Mouse (Mus musculus): ENCODE data around the gene Tfe3.
"Not testable (repeated sequence)": the region's sequence is repeated elsewhere in the genome, so short reads cannot be mapped to it uniquely, and the experiment has no call there.

Gene Tfe3

DNA sequence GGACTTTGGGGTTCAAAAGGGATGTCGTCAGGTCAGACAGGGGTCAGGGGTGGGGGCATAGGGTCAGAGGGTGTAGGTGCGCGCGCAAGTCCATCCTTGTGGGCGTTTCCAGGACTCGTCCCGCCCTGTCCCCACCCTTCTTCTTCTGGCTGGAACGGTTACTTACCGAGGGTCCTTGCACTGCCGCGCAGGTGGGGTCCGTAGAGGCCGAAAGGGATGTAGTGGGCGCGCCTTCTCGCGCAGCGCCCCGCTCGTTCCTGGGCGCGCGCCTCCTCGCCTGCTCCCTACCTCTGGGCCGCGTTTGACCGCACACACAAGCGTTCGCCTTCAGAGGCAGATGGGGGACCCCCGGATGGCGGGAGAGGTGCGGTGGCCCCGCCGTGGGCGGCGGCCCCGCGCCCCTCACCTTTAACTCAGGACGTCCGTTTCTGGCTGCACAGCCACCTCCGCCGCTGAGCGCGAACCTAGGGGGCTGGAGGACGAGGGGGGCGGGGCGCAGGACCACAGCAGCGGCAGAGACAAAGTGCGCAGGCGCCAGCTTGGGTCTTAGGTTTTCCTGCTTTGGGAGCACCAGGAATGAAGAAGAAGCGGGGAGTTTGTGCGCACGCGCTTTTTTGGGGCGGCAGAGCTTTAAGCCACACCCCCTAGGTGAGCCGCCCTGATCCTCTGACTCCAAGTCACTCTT, 11.8 kb upstream of the Tfe3 start, which contains the start of gene Ccdc120:
Gene Ccdc120, minus strand, starts transcription at position 474 of the 685 bp plus-strand sequence.
- intact Hi-C loops (cut with DNase I), result no loop called here

- intact Hi-C loops (cut with DNase I), result not testable (repeated sequence)
Measured at GRCm38 (mm10) chrX:7753627-7754026, 8.7 kb upstream of the Tfe3 start.

GRCm38 (mm10) chrX:7762921-7763197, 499 bp downstream of the Tfe3 start:
- intact Hi-C loops (cut with DNase I), result no loop called here

- intact Hi-C loops (cut with DNase I), result no loop called here
Measured at GRCm38 (mm10) chrX:7763631-7764393, 1.5 kb downstream of the Tfe3 start.

- intact Hi-C loops (cut with DNase I), result no loop called here
Measured at GRCm38 (mm10) chrX:7764657-7765280, 2.4 kb downstream of the Tfe3 start.

GRCm38 (mm10) chrX:7765281-7765670, 2.9 kb downstream of the Tfe3 start:
- intact Hi-C loops (cut with DNase I), result no loop called here

- intact Hi-C loops (cut with DNase I), result no loop called here
Measured at GRCm38 (mm10) chrX:7765764-7766163, 3.4 kb downstream of the Tfe3 start.

DNA sequence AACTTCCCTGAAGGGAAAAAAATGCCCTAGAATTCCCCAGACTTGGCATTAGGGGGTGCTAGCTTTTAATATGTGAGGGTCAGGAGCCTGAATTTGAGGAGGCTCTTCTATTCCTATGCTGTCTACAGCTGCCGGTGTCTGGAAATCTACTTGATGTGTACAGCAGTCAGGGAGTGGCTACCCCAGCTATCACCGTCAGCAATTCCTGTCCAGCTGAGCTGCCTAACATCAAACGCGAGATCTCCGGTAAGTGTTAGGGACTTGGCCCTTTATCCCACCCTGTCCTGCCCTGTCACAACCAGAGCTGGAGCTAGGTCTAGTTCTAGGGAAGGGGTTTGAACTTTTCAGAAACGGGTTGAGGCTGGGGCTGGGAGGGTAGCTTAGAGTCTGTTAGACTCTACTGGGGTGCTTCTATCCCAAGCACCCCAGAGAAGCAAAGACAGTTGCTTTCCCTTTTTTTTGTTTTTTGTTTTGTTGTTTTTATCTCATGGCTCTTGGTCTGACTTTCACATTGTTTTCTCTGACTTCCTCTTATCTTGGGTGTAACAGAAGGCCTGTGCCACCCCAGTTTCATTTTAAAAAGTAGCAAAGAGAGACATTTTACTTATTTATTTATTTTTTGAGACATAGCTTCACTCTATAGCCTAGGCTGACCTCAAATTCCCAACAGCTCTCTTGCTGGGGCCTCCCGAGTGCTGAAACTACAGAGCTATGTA, 7.1 kb downstream of the Tfe3 start:
- intact Hi-C loops (cut with DNase I), result no loop called here

DNA sequence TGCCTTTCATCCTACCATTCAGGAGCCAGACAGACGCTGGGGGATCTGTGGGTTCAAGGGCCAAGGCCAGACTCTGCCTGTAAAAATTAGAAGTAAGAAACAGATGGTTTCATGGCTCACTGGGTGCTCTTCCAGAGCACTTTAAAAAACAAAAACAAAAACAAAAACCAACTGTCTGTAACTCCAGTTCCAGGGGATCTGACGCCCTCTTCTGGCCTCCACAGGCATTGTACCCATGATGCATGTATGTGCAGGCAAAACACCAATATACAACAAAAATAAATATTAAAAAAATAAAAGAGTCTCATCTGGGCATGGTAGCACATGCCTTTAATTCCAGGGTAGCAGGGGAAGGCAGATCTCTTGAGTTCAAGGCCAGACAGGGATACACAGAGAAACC, 10.4 kb downstream of the Tfe3 start:
- intact Hi-C loops (cut with DNase I), result no loop called here

DNA sequence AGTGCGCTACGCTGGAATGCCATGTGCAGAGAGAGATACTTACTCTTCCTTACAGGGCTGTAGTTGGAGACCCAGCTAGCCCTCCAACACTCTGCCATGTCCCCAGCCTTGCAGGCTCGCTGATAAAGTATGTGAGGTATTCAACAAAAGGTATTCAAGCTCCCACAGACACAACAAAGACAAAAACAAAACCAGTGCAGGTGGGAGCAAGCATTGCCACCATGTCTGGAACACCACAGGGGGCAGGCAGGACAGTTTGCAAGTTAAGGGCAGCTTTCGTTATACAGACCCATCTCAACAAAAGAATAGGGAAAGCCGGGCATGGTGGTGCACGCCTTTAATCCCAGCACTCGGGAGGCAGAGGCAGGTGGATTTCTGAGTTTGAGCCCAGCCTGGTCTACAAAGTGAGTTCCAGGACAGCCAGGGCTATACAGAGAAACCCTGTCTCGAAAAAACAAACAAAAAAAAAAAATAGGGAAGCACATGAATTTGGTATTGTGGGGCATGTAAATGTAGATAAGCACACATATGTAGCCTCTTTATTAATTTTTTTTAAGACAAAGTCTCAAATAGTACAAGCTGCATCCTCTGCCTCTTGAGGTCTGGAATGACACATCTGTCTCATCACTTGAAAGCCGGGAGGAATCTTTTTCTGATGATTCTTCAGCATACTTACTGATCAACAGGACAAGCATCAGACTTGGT, 13.3 kb downstream of the Tfe3 start:
- intact Hi-C loops (cut with DNase I), result no loop called here

DNA sequence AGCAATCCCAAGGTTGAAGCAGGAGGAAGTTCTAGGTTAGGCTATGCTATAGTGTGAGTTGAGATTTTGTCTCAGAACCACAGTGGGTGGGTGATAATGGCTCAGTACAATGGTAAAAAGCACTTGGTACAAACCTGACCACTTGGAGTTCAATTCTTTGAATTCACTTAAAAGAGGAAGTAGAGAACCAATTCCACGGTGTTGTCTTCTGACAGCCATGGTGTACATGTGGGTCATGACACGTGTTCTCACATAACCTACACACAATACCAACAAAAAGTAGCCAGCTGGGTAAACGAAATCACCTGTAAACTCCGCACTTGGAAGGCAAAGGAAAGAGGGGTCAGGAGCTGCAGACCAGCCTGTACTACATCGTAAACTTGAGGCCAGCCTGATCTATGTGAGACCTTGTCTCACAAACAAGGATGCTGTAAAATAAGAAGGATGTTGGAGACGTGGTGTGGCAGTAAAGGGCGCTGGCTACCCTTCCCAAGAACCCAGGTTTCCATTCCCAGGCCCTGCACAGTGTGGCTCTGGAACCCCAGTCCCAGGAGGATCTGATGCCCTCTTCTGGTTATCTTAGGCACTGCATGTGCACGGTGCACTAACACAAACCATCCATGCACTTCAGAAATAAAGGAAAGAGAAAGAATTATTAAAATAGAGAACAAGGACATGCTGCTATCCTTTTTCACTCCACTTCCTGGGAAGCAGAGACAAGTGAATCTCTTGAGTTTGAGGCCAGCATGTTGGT, 14.1 kb downstream of the Tfe3 start:
- intact Hi-C loops (cut with DNase I), result no loop called here

DNA sequence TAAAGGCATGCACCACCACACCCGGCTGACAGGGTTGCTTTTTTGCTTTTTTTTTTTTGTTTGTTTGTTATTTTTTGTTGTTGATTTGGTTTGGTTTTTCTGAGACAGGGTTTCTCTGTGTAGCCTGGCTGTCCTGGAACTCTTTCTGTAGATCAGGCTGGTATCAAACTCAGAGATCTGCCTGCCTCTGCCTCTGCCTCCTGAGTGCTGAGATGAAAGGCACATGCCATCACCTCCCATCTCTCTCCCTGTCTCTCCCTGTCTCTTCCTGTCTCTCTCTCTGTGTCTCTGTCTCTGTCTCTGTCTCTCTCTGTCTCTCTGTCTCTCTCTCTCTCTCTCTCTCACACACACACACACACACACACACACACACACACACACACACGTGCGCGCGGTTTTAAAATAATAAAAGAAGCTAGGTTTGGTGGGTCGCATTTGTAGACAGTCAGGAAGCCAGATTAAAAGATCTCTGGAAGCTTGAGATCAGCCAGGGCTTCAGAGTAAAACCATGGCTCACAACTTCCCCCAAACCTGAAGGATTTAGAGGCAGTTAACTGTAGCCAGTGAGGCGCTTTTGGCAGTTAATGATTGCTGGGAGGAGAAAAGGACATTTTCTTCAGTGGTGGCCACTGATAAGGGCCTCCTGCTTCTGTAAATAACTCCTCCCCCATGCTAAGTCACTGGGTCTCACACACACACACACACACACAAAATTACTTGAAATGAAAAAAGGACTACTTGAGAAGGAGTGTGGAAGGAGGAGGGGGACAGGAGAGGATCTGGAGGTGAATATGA, 16.3 kb downstream of the Tfe3 start:
- intact Hi-C loops (cut with DNase I), result no loop called here

GRCm38 (mm10) chrX:7779294-7779693, 16.9 kb downstream of the Tfe3 start:
- intact Hi-C loops (cut with DNase I), result no loop called here

GRCm38 (mm10) chrX:7782603-7783092, 20.3 kb downstream of the Tfe3 start:
- intact Hi-C loops (cut with DNase I), result no loop called here

DNA sequence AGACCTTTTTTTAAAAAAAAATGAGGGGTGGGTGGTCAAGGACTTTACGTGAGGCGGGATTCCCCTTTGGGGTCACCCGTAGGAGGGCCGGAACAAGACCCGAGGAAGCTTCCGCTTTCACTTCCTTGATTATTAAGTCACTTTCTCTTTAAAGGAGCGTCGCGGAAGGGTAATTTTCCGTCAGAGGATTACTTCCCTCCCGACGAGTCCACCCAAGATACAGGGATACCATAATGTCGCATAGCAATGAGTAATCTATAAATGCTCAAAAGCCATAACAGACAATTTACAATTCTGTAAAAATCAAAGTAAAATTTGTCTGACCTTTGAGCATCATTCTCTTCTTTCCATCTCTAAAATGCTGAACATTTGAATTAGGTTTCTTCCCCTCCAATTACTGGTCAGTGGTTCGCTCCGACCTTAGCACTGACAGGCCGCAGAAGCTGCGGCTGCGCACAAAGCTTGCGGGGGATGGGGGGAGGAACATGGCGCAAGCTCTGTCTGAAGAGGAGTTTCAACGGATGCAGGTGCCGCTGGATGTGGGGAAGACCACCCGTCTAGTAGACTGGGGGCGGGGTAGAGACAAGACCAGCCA, 27.3 kb downstream of the Tfe3 start, which contains the start of gene Gripap1:
Gene Gripap1, plus strand, starts transcription at position 224 of the 595 bp plus-strand sequence.
- intact Hi-C loops (cut with DNase I), result no loop called here

GRCm38 (mm10) chrX:7790309-7790708, 27.9 kb downstream of the Tfe3 start:
- intact Hi-C loops (cut with DNase I), result no loop called here

- intact Hi-C loops (cut with DNase I), result no loop called here
Measured at GRCm38 (mm10) chrX:7793361-7793760, 31.0 kb downstream of the Tfe3 start.

DNA sequence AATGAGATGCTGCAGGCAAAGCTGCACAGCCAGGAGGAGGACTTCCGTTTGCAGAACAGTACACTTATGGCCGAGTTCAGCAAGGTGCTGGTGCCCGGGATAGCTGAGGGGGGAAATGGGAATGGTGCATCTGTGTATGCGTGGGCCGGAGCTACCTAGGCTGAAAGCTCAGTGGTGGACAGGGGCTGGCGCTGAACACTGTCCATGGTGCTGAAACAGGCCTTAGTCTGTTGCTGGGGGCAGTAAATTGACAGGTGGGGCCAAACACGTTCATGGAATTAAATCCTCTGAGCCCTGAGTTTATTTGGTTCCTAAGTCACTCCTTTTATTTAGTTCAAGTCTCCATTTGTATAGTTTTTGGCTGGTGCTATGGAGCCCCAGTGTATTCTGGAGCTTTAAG, 32.7 kb downstream of the Tfe3 start:
- intact Hi-C loops (cut with DNase I), result no loop called here

DNA sequence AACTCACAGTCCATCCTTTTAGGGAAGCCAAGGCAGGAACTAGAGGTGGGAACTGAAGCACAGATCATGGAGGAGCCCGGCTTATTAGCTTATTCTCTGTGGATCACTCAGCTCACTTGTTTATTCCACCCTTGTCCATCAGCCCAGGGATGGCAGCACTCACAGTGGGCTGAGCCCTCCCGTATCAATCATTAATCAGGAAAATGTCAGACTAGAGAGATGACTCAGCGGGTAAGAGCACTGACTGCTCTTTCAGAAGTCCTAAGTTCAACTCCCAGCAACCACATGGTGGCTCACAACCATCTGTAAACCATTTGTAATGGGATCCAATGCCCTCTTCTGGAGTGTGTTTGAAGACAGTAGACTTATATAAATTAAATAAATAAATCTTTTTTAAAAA, 35.0 kb downstream of the Tfe3 start:
- intact Hi-C loops (cut with DNase I), result no loop called here

Measured in adrenal gland (tissue).